In the genomic region with DNA sequence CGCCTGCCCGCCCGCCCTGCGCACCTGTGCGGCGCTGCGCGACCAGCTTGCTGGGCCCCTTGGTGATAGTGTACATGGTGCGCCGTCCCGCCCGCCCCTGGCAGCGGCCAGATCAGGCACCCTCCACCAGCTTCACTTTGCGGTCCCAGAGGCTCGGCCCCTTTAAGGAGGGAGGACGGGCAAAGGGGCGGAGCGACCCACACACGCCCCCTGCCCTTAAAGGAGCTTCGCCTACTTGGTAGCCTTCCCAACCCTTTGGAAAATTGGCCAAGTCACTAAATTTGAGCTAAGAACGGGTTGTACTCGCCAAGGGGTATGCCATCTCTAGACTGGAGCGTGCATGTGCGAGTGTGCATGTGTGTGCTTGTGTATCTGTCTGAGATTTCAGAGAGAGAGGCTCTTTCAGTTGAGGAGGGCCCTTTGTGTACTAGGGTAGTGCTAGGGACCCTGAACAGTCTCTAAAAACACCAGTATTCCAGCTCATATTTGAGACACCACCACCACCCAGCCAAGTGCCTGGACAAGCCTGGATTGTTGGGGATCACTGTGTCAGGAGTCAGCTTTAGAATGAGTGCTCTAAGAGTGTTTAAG, we compare ENCODE assay signal across 8 mouse cellular contexts. TPM values are rescaled to one million over a fixed set of nuclear protein-coding genes. Genes with fewer than 3 reads are reported as not detected.
DNase-seq lines count a peak whose midpoint lies in the region; ATAC-seq and TF ChIP-seq lines count a peak whose summit lies in the region.

A gene (minus strand): TSS at position 164 of the 591 bp plus-strand sequence.

- peak; percentile 80; the same call in 1 of the 2 replicates for TF ChIP-seq EP300 in heart, adult 2 months (IDR thresholded peaks at IDR 0.05; ENCODE audit: insufficient read depth, low read depth, low read length)

- H3K27me3 ChIP-seq in embryonic facial prominence, embryonic 11.5 days (ENCODE audit: control insufficient read depth, insufficient read depth, low read length): no peaks in the 10 kb centered on the region
- no peaks in the 10 kb centered on the region for H3K27me3 ChIP-seq in heart, adult 2 months (ENCODE audit: control insufficient read depth, insufficient read depth, low read length)
- H3K27me3 ChIP-seq in limb, embryonic 14.5 days (ENCODE audit: control insufficient read depth, insufficient read depth, low read length): no peaks in the 10 kb centered on the region
- no peaks in the 10 kb centered on the region for H3K27me3 ChIP-seq in midbrain, embryonic 16.5 days (ENCODE audit: control insufficient read depth, insufficient read depth, low read depth, low read length)
- no peaks in the 10 kb centered on the region for H3K27me3 ChIP-seq in stomach, embryonic 14.5 days (ENCODE audit: control insufficient read depth, insufficient read depth, low read length)

- H3K9me3 ChIP-seq in embryonic facial prominence, embryonic 11.5 days (replicated peaks; ENCODE audit: control insufficient read depth, low read length): no peaks in the 10 kb centered on the region
- H3K9me3 ChIP-seq in limb, embryonic 14.5 days (ENCODE audit: control insufficient read depth, low read length): no peaks in the 10 kb centered on the region
- H3K9me3 ChIP-seq in midbrain, embryonic 16.5 days (replicated peaks; ENCODE audit: control insufficient read depth, low read length, poor library complexity, severe bottlenecking): no peaks in the 10 kb centered on the region
- H3K9me3 ChIP-seq in stomach, embryonic 14.5 days (ENCODE audit: control insufficient read depth, low read depth, low read length): no peaks in the 10 kb centered on the region

- ATAC-seq in embryonic facial prominence, embryonic 11.5 days (replicated peaks; ENCODE audit: insufficient number of reproducible peaks, low FRiP score, low TSS enrichment, low read depth): peak; percentile 79
- ATAC-seq in limb, embryonic 14.5 days (ENCODE audit: low FRiP score, low read depth): peak; percentile 90
- peak; percentile 90 for ATAC-seq in midbrain, embryonic 16.5 days
- peak; percentile 84 for ATAC-seq in stomach, embryonic 14.5 days (ENCODE audit: insufficient number of reproducible peaks, insufficient read depth, low FRiP score, low read depth)

- TF ChIP-seq CTCF in heart, adult 2 months (IDR thresholded peaks at IDR 0.05): 0 out of 2 replicates have a peak, but pooled peaks have one; percentile 5

- intact Hi-C loops in heart, adult 2 months (cut with DNase I): loop anchor here (5.0 kb wide), 2 partner anchors 36 to 619 kb away; a partner anchor contains a TSS

- WGBS in embryonic facial prominence, embryonic 11.5 days: 1% methylated on average over 24 of the region's 24 CpGs
- under 1% methylated on average over 24 of the region's 24 CpGs for WGBS in heart, adult 2 months
- under 1% methylated on average over 24 of the region's 24 CpGs for WGBS in limb, embryonic 14.5 days
- 0% methylated on average over 23 of the region's 24 CpGs for WGBS in midbrain, embryonic 16.5 days
- under 1% methylated on average over 24 of the region's 24 CpGs for WGBS in stomach, embryonic 14.5 days

- no peaks in the 10 kb centered on the region for H3K36me3 ChIP-seq in embryonic facial prominence, embryonic 11.5 days (replicated peaks; ENCODE audit: control insufficient read depth, insufficient read depth, low read depth, low read length)
- no peaks in the 10 kb centered on the region for H3K36me3 ChIP-seq in heart, adult 2 months (ENCODE audit: control insufficient read depth, insufficient read depth, low read length)
- no peaks in the 10 kb centered on the region for H3K36me3 ChIP-seq in limb, embryonic 14.5 days (ENCODE audit: control insufficient read depth, insufficient read depth, low read length)
- H3K36me3 ChIP-seq in midbrain, embryonic 16.5 days (ENCODE audit: control insufficient read depth, insufficient read depth, low read length): no peaks in the 10 kb centered on the region
- no peaks in the 10 kb centered on the region for H3K36me3 ChIP-seq in stomach, embryonic 14.5 days (ENCODE audit: control insufficient read depth, insufficient read depth, low read length)

- peak; percentile 87 for DNase-seq in 3134 (ENCODE audit: extremely low read depth, insufficient read length, low spot score)
- DNase-seq in adrenal gland, adult 8-10 months: peak; percentile 89
- peak; percentile 88 for DNase-seq in embryonic facial prominence, embryonic 11.5 days (ENCODE audit: low spot score)
- peak; percentile 90 for DNase-seq in heart, adult 2 months
- peak; percentile 90 to 91 for DNase-seq in kidney, adult 8-10 months
- peak; percentile 84 for DNase-seq in limb, embryonic 14.5 days (ENCODE audit: low spot score)

- peak within 1 kb of the TSS; percentile 99 for H3K4me2 ChIP-seq in embryonic facial prominence, embryonic 11.5 days (ENCODE audit: low read depth, low read length)
- peak within 1 kb of the TSS; percentile 97 for H3K4me2 ChIP-seq in limb, embryonic 14.5 days (replicated peaks; ENCODE audit: low read depth, low read length, severe bottlenecking)
- peak within 1 kb of the TSS; percentile 99 for H3K4me2 ChIP-seq in midbrain, embryonic 16.5 days (ENCODE audit: low read length)
- peak within 1 kb of the TSS; percentile 99 for H3K4me2 ChIP-seq in stomach, embryonic 14.5 days (replicated peaks; ENCODE audit: low read depth, low read length)

- peaks cover 3% of the 10 kb centered on the region for H3K79me2 ChIP-seq in heart, adult 2 months (replicated peaks; ENCODE audit: control insufficient read depth, insufficient read depth, low read length)

- H3K4me1 ChIP-seq in embryonic facial prominence, embryonic 11.5 days (ENCODE audit: control insufficient read depth, insufficient read depth, low read length): peaks cover 6% of the 10 kb centered on the region
- peaks cover 3% of the 10 kb centered on the region for H3K4me1 ChIP-seq in heart, adult 2 months (ENCODE audit: control insufficient read depth, insufficient read depth, low read length)
- H3K4me1 ChIP-seq in limb, embryonic 14.5 days (ENCODE audit: control insufficient read depth, insufficient read depth, low read length): peaks cover 12% of the 10 kb centered on the region
- H3K4me1 ChIP-seq in midbrain, embryonic 16.5 days (ENCODE audit: control insufficient read depth, insufficient read depth, low read length): peaks cover 12% of the 10 kb centered on the region
- H3K4me1 ChIP-seq in stomach, embryonic 14.5 days (ENCODE audit: control insufficient read depth, insufficient read depth, low read length): peaks cover 10% of the 10 kb centered on the region; the same call in 1 of the 2 replicates

- TF ChIP-seq POLR2A in heart, adult 2 months (IDR thresholded peaks at IDR 0.05; ENCODE audit: insufficient read depth, low read depth, low read length): peak; percentile 82; the same call in 1 of the 2 replicates
- no peak for TF ChIP-seq POLR2A in limb, embryonic 14.5 days (IDR thresholded peaks at IDR 0.05; ENCODE audit: borderline replicate concordance, extremely low read depth, insufficient read depth, insufficient read length)

- H3K27ac ChIP-seq in embryonic facial prominence, embryonic 11.5 days (replicated peaks; ENCODE audit: low read depth, low read length): no peak within 1 kb of the TSS
- peak within 1 kb of the TSS; percentile 94 for H3K27ac ChIP-seq in heart, adult 2 months
- H3K27ac ChIP-seq in limb, embryonic 14.5 days (replicated peaks; ENCODE audit: low read depth, low read length): peak within 1 kb of the TSS; percentile 63
- peak within 1 kb of the TSS; percentile 19 for H3K27ac ChIP-seq in midbrain, embryonic 16.5 days (ENCODE audit: low read length)
- H3K27ac ChIP-seq in stomach, embryonic 14.5 days (ENCODE audit: low read length): peak within 1 kb of the TSS; percentile 66

- peak within 1 kb of the TSS; percentile 75 for H3K4me3 ChIP-seq in embryonic facial prominence, embryonic 11.5 days (ENCODE audit: low read depth, low read length)
- peak within 1 kb of the TSS; percentile 100 for H3K4me3 ChIP-seq in heart, adult 2 months
- peak within 1 kb of the TSS; percentile 76 for H3K4me3 ChIP-seq in limb, embryonic 14.5 days (replicated peaks; ENCODE audit: low read length)
- H3K4me3 ChIP-seq in midbrain, embryonic 16.5 days (ENCODE audit: low read depth, low read length): peak within 1 kb of the TSS; percentile 69
- peak within 1 kb of the TSS; percentile 67 for H3K4me3 ChIP-seq in stomach, embryonic 14.5 days (ENCODE audit: low read depth, low read length)

- peak within 1 kb of the TSS; percentile 55 for H3K9ac ChIP-seq in embryonic facial prominence, embryonic 11.5 days (replicated peaks; ENCODE audit: low read length)
- peak within 1 kb of the TSS; percentile 92 for H3K9ac ChIP-seq in heart, adult 2 months (ENCODE audit: low read depth, low read length)
- peak within 1 kb of the TSS; percentile 55 for H3K9ac ChIP-seq in limb, embryonic 14.5 days (ENCODE audit: low read depth, low read length, severe bottlenecking)
- peak within 1 kb of the TSS; percentile 72 for H3K9ac ChIP-seq in midbrain, embryonic 16.5 days (ENCODE audit: low read depth, low read length)
- peak within 1 kb of the TSS; percentile 28; the same call in 1 of the 2 replicates for H3K9ac ChIP-seq in stomach, embryonic 14.5 days (replicated peaks; ENCODE audit: low read depth, low read length)

RNA-seq across cellular contexts. Expression of the gene that starts here (rescaled TPM):
- 100 to 1,000 TPM; 264 to 492 (median 338) TPM for total RNA-seq in adrenal gland, adult 8-10 months (2022)
- polyA plus RNA-seq in embryonic facial prominence, embryonic 11.5 days (2014; fragmentation: Nextera tagmentation; extraction: Ambion mirVana): 7.3 and 9.5 TPM in 2 replicates
- total RNA-seq in heart, adult 2 months (2021): 100 to 1,000 TPM; 234 to 288 TPM
- 189 and 254 TPM in 2 replicates for polyA plus RNA-seq in heart, adult 2 months (2012; rRNA removed)
- 12.3 and 13.1 TPM in 2 replicates for polyA plus RNA-seq in limb, embryonic 14.5 days (2012; rRNA removed)
- polyA plus RNA-seq in limb, embryonic 14.5 days (2014; fragmentation: Nextera tagmentation; extraction: Ambion mirVana): 13.4 and 20.2 TPM in 2 replicates
- polyA plus RNA-seq in midbrain, embryonic 16.5 days (2015; fragmentation: Nextera tagmentation; extraction: Ambion mirVana): 18.0 and 25.3 TPM in 2 replicates
- polyA plus RNA-seq in stomach, embryonic 14.5 days (2014; fragmentation: Nextera tagmentation; extraction: Ambion mirVana): 23.2 and 23.3 TPM in 2 replicates

Comparison
In these comparisons a context has a peak if more than half of its experiments do, and no peak if none do; other contexts are left out.
1. H3K9ac ChIP-seq: peak in every context shown above with its lines; median percentile 92 in heart, adult 2 months; 72 in midbrain, embryonic 16.5 days; 55 in embryonic facial prominence, embryonic 11.5 days; 55 in limb, embryonic 14.5 days; 28 in stomach, embryonic 14.5 days.